Mouse (Mus musculus): ENCODE results near the gene Hip1.
A peak's percentile ranks its signal among the peaks of the same experiment; 100 is the strongest.

Gene Hip1

DNA sequence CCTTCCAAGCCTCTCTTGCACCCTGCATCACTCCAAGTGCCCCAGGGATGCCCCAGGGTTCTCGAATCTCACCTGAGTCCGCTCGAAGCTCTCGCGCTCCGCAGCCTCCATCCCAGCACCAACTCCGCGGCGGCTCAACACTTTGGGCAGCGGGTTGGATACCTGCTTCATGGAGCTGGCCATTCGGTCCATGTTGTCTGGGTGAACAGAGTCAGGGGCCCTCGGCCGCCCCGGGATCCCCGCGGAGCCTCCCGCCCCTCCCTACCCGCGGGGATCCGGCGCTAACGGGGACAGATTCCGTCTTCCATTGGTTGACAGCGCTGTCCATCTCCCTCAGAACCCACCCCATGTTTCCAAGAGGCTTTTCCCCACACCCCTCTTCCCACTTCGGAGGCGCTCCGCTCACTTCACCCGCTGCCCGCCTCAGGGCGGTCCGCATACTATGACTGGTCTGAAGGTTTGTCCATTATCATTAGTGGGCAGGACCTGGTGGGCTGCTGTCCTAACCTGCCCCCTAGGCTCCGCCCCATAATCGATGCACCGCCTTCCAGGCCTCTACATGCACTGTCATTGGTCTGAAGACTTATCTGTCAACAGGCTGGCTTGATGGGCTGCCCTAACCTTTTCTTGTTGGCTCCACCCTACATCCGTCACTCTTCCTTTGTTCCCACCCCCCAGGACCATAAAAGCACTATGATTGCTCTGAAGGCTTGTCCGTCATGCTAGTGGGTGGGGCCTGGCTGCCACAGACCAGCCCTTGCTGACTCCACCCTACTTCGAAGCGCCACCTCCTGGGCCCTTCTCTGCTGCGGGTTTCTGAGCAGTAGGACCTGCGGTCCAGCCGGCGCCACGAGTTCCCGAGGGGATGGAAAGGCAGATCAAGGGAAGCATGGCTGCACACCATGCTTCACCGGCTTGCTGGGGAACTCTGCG lies at the start of gene Hip1:
Gene Hip1, minus strand, starts transcription at position 256 of the 933 bp plus-strand sequence.
- DNase-seq: peak; percentile 90 to 96

DNA sequence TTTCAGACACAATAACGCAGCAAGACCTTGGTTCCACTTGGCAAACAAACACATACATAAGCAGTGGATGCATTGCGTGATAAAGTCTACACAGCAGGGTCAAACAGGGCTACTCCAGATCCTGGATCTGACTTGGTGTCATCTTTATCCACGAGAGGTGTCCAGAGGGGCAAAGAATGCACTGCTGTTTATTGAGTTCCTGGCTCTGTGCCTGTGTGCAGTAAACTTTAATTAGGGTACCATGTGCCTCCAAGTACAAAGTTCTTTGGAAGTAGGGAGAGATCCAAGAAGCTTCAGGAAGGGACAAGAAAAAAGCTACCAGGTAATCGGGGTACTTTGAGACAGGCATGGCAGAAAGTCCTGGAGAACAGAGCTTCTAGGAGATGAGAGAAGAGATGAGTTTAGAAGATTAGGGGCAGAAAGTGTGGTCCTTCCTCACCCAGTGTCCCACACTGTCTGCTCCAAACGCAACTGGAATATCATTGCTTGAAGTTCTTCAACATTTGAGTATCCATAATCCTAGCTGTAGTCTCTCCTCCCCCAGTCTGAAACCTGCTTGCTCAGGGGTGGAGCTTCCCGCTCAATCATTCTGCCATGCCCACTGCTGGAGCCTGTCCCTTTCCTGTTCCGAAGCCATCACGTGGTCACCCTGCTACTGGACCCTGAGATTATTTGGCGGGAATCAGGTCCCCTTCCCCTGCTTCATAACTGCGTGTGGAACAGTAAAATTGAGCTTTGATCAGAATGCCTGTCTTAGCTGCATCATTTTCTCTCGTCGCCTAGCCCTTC lies 45.3 kb upstream of the Hip1 start:
- DNase-seq: no peak

DNA sequence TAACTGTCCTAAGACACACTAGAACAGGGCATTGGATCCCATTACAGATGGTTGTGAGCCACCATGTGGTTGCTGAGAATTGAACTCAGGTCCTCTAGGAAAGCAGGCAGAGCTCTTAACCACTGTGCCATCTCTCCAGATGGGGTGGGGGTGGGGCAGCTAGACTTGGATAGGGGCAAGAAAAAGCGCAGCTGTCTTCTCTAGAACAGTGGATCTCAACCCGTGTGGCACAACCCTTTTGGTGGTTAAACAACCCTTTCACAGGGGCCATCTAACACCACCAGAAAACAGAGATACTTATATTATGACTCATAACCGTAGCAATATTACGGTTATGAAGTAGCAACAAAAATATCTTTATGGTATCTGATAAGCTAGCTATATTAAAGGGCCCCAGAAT lies 42.8 kb upstream of the Hip1 start:
- no peak for DNase-seq

DNA sequence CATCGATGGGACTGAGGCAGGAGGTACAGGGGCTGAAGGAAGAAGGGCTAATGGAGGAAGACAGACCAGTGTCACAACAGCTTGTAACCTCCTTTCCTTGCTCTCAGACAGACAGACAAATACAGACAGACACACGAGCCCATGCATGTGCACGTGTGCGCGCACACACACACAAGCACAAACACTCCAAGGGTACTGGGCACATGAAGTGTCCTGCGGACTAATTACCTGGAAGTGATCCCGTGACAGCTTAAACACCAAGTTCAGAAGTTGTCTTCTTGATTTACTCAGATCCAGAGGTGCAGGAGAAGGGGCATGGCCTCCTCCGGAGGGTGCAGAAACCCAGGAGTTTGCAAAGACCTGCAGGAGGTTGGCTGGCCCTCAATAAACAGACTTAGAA lies 40.8 kb upstream of the Hip1 start:
- no peak for DNase-seq

DNA sequence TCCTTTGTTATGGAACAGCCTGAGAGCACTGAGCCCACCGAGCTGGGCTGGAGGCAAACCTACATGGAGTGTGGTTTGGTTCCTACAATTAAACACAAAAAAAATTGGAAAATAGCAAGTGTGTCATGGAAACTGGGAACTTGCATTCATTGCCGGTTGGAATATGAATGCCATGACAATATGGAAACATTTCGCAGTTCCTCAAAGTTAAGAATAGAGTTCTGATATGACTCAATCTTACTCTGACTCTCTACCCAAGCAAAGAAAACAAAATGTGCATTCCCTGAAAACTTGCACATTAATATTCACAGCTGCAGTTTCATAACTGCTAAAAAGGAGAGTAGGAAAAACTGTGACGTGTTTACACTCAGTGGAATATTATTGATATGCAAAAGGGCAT lies 37.4 kb upstream of the Hip1 start:
- DNase-seq: no peak

DNA sequence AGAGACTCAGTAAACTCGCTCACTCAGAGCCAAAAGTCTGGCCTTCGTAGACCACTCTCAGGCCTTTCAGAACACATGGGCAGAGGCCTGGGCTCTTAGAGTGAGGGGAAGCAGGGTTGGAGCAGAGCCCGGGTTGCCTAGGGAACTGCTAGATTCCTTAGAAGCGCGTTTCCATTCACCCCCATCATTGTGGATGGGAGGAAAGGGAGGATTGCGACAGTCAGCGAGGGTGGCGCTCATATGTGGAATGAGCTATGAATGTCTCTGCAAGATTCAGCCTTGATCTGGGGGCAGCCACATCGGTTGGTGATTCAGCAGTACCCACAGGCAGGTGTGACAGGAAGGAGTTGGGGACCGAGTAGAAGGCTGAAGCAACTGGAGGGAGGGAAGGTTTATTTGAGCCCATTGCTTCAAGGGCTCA lies 34.4 kb upstream of the Hip1 start:
- no peak for DNase-seq

DNA sequence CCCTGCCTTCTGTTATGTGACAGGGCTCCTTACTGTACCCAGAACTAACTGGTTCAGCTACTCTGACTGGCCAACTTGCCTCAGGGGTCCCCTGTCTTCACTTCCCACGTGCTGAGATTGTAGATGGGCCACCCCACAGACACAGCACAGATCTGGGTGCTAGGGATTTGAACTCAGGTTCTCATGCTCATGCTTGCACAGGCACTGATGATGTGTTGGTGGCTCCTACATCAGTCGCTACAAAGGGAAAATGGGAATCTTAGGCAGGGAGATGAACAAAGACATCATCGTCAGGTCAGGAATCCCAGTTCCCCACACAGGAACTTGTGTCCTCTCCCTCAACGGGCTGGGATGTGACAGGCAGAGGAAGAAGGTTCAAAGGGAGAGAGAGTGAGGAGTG lies 31.1 kb upstream of the Hip1 start:
- no peak for DNase-seq

DNA sequence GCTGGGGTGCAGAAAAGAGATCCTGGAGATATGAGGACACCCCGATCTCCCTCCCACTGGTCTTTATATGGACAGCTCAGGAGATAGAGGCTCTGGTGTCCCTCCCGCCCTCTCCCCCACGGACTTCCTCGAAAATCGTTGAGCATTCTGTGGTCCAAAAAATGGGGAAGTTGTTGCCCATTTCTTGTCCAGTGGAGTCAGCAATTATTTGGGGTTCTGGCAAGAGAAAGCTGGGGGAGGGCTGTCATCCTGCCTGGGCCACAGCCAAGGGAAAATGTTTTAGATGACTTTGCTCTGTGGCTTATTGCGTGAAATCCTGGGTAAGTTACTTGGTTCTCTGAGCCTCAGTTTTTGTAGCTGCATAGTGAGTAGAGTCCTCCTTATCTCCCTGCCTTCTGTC lies 28.1 kb upstream of the Hip1 start, which contains the start of gene Ccl24:
Gene Ccl24, minus strand, starts transcription at position 44 of the 400 bp plus-strand sequence.
- no peak for DNase-seq

DNA sequence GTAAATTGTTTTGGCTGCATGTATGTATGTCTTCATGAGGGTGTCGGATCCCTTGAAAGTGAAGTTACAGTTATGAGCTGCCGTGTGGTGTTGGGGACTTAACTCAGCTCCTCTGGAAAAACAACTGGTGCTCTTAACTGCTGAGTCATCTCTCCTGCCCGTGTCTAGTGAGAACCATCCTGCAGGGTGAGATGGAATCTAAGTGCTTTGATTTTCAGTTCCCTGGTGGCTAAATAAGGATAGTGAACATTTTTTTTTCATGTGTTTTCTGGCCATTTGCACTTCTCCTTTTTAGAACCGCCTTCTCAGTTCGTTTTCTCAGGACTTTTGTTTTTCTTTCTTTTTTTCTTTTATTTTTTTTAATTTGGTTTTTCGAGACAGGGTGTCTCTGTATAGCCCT lies 23.8 kb upstream of the Hip1 start:
- DNase-seq: no peak

DNA sequence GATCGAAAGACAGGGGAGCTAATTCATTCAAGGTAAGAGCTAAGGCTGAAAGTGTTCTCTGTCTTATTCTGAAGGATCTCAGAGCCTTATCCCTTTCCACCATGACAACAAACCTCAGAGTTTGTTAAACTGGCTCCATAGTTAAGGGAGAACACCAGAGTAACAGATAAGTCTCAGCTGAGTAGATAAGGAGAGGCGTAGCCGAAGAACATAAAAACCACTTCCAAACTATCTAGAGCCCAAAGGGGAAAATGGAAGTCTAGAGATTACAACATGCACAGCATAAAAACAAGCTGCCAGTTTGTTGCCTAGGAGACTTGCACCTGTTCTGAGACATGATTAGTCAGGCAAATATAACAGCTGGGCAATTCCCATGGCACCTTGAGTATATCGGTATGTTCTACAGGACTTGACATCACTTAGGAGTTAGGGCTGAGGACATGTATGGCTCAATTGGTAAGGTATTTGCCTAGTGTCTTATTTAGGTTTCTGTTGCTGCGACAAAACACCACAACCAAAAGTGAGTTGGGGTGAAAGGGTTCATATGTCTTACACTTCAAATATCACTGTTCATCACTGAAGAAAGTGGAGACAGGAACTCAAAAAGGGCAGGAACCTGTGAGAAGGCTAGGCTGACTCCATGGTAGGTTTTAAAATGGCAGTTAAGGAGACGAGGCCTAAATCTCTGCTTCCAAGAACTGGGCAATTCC lies 22.8 kb upstream of the Hip1 start:
- DNase-seq: no peak

DNA sequence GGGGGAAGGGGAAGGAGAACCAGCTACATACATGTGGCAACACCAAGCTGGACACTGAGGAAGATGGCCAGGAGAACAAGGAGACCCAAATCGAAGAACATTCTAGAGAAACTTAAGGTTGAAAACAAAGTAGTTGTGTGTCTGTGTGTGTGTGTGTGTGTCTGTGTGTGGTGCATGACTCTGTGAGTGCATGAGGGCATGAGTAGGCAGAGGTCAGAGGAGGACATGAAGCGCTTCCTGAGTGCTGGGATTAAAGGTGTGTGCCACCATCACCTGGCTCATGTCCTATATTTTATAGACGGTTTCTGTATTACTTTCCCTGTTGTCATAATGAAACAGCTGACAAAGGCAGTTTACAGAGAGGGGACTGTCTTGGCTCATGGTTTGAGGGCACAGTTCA lies 18.5 kb upstream of the Hip1 start, which contains the start of gene Ccl26:
Gene Ccl26, minus strand, starts transcription at position 101 of the 400 bp plus-strand sequence.
- DNase-seq: no peak

DNA sequence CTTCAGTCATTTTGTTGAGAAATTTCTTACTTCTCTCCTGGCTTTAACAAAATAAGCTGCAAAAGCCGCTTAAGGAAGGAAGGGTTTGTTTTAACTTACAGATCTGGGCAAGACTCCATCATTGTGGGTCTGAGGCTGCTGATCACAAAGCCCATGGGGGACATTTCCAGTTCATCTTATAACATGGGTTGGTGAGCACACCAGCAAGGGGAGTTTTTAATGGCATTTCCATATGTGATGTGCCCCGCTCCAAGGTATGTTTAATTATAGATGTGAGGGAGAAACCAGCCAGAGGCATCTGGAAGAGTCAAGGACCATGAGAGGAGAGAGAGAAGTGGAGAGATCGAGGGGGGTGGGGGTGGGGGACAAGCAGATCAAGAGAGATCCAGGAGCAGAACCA lies 12.8 kb upstream of the Hip1 start:
- DNase-seq: no peak

DNA sequence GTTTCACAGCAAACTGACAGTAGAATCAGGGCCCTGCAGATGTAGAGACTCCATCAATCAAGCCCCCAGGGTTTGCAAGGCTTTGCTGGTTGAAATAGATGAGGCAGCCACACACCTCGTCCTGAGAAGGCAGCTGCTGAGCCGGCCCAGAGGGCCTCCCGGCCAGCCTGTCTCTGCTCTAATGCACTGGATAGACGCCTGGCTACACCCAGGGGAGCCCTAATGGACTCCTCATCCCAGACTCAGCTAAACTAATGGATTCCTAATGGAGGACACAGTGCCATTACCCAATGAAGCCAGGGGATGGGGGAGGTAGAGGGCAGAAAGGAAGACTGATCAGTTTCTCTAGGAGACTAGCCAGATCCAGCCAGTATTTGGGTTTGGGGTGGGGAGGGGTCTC lies 12.1 kb upstream of the Hip1 start:
- DNase-seq: no peak

DNA sequence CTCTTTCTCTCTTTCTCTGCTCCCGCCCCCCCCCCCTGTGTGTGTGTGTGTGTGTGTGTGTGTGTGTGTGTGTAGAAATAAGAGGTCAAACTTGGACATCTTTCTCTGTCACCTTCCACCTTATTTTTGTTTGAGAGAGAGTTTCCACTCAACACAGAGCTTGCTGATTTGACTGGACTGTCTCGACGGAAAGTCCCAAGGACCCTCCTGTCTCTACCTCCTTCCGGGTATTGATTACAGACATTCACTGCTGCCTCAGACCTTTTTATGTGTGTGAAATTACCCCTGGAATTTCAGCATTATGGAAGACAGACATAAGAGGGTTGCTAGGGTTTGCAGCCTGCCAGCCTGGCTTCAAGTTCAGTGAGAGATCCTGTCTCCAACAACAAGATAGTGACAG lies 11.3 kb upstream of the Hip1 start:
- no peak for DNase-seq

DNA sequence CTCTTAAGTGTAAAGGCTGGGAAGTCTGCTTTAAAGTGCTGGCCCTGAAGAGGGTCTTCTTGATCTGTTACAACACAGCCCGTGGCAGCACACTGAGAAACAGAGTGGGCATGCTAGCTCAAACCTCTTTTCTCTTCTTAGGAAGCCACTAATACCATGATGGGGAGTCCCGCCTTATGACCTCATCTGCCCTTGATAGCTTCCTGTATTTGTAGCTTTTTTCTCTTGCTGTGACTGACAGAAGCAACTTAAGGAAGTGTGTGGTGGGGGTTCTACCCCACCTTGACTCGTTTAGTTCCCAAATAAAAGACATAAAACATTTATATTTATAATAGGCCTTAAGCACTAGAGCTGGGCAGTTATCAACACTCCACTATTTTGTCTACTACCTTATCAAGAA lies 6.7 kb upstream of the Hip1 start:
- no peak for DNase-seq

DNA sequence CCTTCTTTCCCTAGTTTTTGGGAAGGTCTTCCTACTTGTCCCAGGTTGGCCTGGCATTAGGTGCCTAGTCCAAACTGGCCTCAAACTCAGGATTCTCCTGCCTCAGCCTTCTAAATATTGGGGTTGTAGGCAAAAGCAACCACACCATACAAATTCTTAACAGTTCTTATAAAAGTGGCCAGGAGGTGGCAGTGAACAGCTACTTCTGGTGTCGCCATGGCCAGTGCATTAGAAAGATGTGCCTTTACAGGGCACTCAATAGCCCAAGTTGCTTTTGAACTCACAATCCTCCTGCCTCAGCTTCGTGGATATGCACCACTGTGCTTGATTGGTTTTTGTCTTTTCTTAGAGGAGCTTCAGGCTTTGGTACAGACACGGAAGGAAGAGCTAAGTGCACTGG lies 6.0 kb upstream of the Hip1 start:
- no peak for DNase-seq

DNA sequence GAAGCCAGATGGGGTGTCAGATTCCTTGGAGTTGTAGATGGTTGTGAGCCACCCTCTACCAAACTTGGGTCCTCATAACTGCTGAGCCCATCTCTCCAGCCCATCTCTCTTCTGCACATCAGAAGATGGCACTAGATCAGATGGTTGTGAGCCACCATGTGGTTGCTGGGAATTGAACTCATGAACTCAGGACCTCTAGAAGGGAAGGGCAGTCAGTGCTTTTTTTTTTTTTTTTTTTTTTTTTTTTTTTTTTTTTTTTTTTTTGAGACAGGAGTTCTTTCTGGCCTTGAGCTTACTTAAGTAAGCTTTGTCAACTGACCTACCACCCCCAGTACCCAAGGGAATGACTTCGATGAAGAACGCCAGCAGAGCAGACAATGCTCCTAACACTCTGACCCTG lies 3.1 kb upstream of the Hip1 start:
- DNase-seq: no peak

DNA sequence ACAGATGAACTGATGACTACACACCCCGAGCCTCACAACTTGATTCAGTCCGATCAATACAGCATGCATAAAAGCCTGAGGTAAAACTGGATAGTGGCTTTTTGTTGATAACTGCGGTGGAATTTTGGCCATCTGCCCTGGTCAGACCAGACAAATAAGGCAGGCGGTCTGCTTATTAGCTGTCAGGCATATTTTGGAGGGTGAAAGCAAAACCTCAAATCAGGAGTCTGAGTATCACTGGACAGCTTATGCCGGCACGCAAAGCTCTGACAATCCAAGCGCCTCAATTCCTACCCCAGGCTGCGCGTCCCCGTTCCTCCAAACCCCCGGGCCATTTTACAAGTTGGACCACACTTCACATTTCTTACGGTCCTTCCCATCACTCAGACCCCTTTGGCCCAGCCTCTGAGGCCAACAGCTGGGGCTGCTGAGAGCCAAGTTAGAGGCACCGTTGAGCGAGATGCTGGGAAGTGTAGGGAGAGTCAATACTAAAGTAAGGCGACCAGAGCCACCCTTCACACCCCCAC lies 825 bp downstream of the Hip1 start:
- DNase-seq: no peak

DNA sequence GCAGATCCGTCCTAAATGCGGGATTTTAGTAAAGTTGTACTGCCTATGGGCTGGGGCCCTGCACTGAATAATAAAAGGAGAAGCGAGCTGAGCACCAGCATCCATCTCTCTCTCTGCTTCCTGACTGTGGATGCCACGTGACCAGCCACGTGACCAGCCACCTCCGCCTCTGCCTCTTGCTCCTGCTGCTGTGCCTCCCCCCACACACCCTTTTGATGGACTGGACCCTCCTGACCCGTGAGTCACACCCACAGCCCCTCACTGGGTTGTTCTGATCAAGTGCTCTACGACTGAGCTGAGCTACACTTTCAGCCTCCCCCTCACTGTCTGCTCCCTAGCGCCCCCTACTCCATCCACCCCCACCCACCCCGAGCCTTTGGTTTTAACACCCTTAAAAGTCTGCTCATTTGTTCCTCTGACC lies 7.1 kb downstream of the Hip1 start:
- peak in 1 of 2 experiments; percentile 5 for DNase-seq

DNA sequence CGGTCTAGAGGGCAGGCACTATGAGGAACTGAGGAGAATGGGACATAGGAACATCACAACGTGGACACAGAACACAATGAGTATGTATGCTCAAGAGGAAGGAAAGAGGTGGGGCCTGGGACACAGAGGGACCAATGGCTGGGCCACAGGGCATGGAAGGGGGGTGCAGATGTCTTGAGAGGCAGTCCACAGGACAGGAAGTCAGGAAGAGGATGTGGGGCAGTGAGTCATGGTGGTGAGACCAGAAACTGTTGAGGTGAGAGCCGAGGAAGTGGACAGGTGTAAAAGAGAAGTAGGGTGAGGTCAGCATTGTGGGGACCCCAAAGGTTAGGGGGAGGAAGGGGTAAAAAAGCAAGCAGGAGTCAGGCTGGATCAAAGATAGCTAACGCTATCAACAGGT lies 7.6 kb downstream of the Hip1 start:
- DNase-seq: peak; percentile 9 to 48

DNA sequence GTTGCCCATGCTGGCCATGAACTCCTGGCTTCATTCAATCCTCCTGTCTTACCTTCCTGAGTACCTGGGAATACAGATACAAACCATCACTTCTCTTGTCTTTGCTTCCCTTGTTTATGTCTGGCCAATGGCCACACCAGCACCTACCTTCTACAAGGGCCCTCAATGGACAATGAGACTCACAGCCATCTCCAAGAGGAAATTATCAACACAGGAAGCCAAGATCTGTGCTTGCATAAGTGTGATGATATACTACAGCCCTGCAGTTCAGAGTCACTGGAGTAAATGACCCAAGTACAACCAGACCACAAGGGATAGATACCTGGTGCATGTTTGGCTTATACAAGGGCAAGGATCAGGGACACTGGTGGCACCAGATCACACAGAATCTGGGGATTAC lies 9.1 kb downstream of the Hip1 start:
- no peak for DNase-seq

DNA sequence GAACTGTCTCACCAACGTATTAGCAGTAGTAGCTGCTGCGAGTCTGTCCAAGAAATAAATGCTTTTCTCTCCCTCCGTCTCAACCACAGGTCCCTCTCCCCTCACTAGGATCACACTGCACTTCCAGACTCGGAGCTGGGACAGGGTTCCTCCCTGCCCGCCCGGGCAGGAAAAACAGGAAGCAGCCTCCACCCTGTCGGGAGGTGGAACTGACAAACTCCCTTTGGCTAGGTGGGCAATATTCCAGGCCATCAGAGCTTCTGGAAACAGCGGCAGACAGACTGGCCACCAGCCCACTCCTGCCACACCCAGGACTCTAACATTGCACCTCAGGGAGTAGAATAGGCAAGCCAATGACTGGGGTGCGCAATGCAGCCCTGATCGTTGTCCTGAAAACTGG lies 11.5 kb downstream of the Hip1 start:
- no peak for DNase-seq

DNA sequence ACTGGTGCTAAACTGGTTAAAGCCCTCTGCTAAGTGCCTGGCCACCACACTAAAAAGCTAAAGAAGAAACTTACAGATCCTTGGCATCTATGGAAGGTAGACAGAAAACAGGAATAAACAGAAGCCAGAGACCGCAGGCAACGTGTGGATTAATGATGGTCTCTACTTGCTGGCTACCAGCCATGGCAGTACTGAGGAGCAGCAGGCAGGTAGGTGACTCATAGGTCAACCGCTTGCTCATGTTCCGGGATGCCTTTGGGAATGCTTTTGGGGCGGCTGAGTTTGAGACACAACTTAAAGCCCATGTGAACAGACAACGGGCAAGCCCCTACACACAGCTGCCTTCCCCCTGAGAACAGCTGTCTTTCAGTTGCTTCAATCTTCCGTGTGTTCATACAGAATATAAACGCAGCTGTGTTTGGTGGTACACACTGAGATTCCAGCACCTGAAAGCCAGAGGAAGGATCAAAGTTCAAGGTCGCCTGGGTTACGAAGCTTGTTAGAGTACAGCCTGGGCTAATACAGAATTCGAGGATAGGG lies 13.5 kb downstream of the Hip1 start:
- DNase-seq: no peak

All from thymus, adult 18-20 months (tissue).